Comparison of ENCODE assay signal across 16 mouse cellular contexts in genomic region chr17:7217791-7218329, GRCm38 (mm10). TPM values are rescaled to one million over a fixed set of nuclear protein-coding genes. Genes with fewer than 3 reads are reported as not detected.
DNase-seq lines count a peak whose midpoint lies in the region; ATAC-seq lines count a peak whose summit lies in the region.
"Had no signal": no experiment of that assay in that cellular context is flagged by ENCODE, and none has a peak within 500 bp of the region (broad histone marks: within the 10 kb centered on the region; RNA-seq: fewer than 3 reads in every experiment).

No protein-coding gene starts in this region.

- no peak for ATAC-seq in heart, embryonic 11.5 days (replicated peaks; ENCODE audit: insufficient number of reproducible peaks, low FRiP score, low TSS enrichment)
- ATAC-seq in hindbrain, embryonic 16.5 days: peak; percentile 28; the same call in 1 of the 2 replicates
- ATAC-seq: intestine, embryonic 16.5 days had no signal

- WGBS in heart, embryonic 10.5 days: 72% methylated on average over 11 of the region's 11 CpGs
- WGBS in heart, embryonic 11.5 days (ENCODE audit: insufficient replicate concordance): 70% methylated on average over 11 of the region's 11 CpGs
- 58% methylated on average over 11 of the region's 11 CpGs for WGBS in hindbrain, embryonic 16.5 days

- no peaks in the 10 kb centered on the region for H3K9me3 ChIP-seq in heart, embryonic 10.5 days
- H3K9me3 ChIP-seq in heart, embryonic 11.5 days (replicated peaks; ENCODE audit: control insufficient read depth, low read length): no peaks in the 10 kb centered on the region
- H3K9me3 ChIP-seq in hindbrain, embryonic 16.5 days (ENCODE audit: control insufficient read depth, low read length): no peaks in the 10 kb centered on the region
- H3K9me3 ChIP-seq: neural tube, embryonic 12.5 days had no signal

- no peak for DNase-seq in heart, embryonic 10.5 days (ENCODE audit: low spot score)
- DNase-seq in lung, postnatal 10 days: peak; percentile 24
- DNase-seq in lung, postnatal 14 days: no peak
- peak; percentile 36 for DNase-seq in ZHBTc4 (ENCODE audit: low read depth, low spot score)
- no peak for DNase-seq in adrenal gland, postnatal 14 days
- no peak for DNase-seq in left cerebral cortex, adult 8-10 months (ENCODE audit: low spot score in 2 of 2)
- DNase-seq: adrenal gland, postnatal 10 days; B cell, adult 2 months; cerebellum, adult 11-12 months; heart, adult 11 months; kidney, postnatal 4 days had no signal

- H3K4me2 ChIP-seq in heart, embryonic 11.5 days: no peak overlapping the region
- H3K4me2 ChIP-seq in hindbrain, embryonic 16.5 days (ENCODE audit: low read length): no peak overlapping the region
- H3K4me2 ChIP-seq: neural tube, embryonic 12.5 days had no signal

- peaks cover 7% of the 10 kb centered on the region; the same call in 1 of the 2 replicates for H3K36me3 ChIP-seq in heart, embryonic 10.5 days
- H3K36me3 ChIP-seq in heart, embryonic 11.5 days (ENCODE audit: control insufficient read depth, insufficient read depth, low read length): no peaks in the 10 kb centered on the region
- H3K36me3 ChIP-seq in hindbrain, embryonic 16.5 days (ENCODE audit: control insufficient read depth, insufficient read depth, low read length): no peaks in the 10 kb centered on the region
- H3K36me3 ChIP-seq: neural tube, embryonic 12.5 days had no signal

- H3K4me3 ChIP-seq in heart, embryonic 10.5 days: no peak overlapping the region
- no peak overlapping the region for H3K4me3 ChIP-seq in heart, embryonic 11.5 days (ENCODE audit: low read depth, low read length)
- no peak overlapping the region for H3K4me3 ChIP-seq in hindbrain, embryonic 16.5 days (ENCODE audit: low read length)
- H3K4me3 ChIP-seq: neural tube, embryonic 12.5 days had no signal

- no peak overlapping the region for H3K9ac ChIP-seq in heart, embryonic 11.5 days (ENCODE audit: low read depth, low read length)
- H3K9ac ChIP-seq in hindbrain, embryonic 16.5 days (ENCODE audit: low read depth, low read length): no peak overlapping the region; the same call in 1 of the 2 replicates
- H3K9ac ChIP-seq: neural tube, embryonic 12.5 days had no signal

- no peaks in the 10 kb centered on the region for H3K27me3 ChIP-seq in heart, embryonic 10.5 days (ENCODE audit: insufficient read depth, poor library complexity, severe bottlenecking)
- no peaks in the 10 kb centered on the region for H3K27me3 ChIP-seq in heart, embryonic 11.5 days (ENCODE audit: control insufficient read depth, insufficient read depth, low read length)
- H3K27me3 ChIP-seq in hindbrain, embryonic 16.5 days (replicated peaks; ENCODE audit: control insufficient read depth, insufficient read depth, low read length): no peaks in the 10 kb centered on the region
- H3K27me3 ChIP-seq: neural tube, embryonic 12.5 days had no signal

- H3K4me1 ChIP-seq in heart, embryonic 10.5 days: peaks cover 86% of the 10 kb centered on the region
- H3K4me1 ChIP-seq in heart, embryonic 11.5 days (ENCODE audit: control insufficient read depth, insufficient read depth, low read length): peaks cover 31% of the 10 kb centered on the region
- peaks cover 20% of the 10 kb centered on the region for H3K4me1 ChIP-seq in hindbrain, embryonic 16.5 days (ENCODE audit: control insufficient read depth, insufficient read depth, low read depth, low read length)

- peak overlapping the region; percentile 49 for H3K27ac ChIP-seq in heart, embryonic 10.5 days
- no peak overlapping the region for H3K27ac ChIP-seq in heart, embryonic 11.5 days (ENCODE audit: low read depth, low read length)
- H3K27ac ChIP-seq in hindbrain, embryonic 16.5 days (ENCODE audit: low read depth, low read length): peak overlapping the region; percentile 17; the same call in 1 of the 2 replicates
- H3K27ac ChIP-seq: macrophage; neural tube, embryonic 12.5 days had no signal

RNA-seq across cellular contexts. Expression of gene Rps6ka2, which starts 47.9 kb away (rescaled TPM):
- polyA plus RNA-seq in heart, embryonic 10.5 days (2016; fragmentation: Nextera tagmentation; extraction: Ambion mirVana): 50.1 and 70.3 TPM in 2 replicates
- polyA plus RNA-seq in heart, embryonic 11.5 days (2014; fragmentation: Nextera tagmentation; extraction: Ambion mirVana): 45.3 and 56.0 TPM in 2 replicates
- 18.7 and 20.9 TPM in 2 replicates for polyA plus RNA-seq in hindbrain, embryonic 16.5 days (2015; fragmentation: Nextera tagmentation; extraction: Ambion mirVana)
- 11.4 and 12.9 TPM in 2 replicates for total RNA-seq in adrenal gland, postnatal 14 days (2021)
- total RNA-seq in left cerebral cortex, adult 8-10 months (2022): 10 to 100 TPM; 49.6 to 57.2 (median 50.4) TPM

Comparison
In these comparisons a context has a peak if more than half of its experiments do, and no peak if none do; other contexts are left out.
1. DNase-seq: peak in lung, postnatal 10 days (single experiment) and ZHBTc4 (single experiment); none in heart, embryonic 10.5 days (single experiment), lung, postnatal 14 days (single experiment), adrenal gland, postnatal 14 days (single experiment) and left cerebral cortex, adult 8-10 months (0 of 2).